Comparison of ENCODE assay signal across 12 mouse cellular contexts in the genomic region with DNA sequence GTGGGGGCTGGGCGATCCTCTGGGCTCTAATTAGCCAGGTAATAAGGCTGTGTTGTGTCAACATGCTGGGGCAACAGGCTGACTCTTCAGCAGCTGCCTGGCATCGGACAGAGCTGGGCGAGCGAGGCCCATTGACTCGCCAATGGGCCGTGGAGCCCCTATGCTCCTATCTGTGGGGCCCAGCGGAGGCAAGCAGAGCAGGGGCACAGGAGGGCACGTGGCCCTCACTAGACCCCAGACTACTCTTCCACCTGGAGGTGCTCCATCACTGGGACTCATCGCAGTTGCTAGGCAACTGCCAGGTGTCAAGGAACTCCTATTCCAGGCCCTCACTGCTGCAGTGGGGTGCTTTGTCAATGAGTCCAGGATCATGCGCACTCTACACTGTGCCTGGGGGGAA.
A peak's percentile ranks its signal among the peaks of the same experiment; 100 is the strongest.
DNase-seq lines count a peak whose midpoint lies in the region; ATAC-seq and TF ChIP-seq lines count a peak whose summit lies in the region.
"Had no signal": no experiment of that assay in that cellular context is flagged by ENCODE, and none has a peak within 500 bp of the region (broad histone marks: within the 10 kb centered on the region; RNA-seq: fewer than 3 reads in every experiment).

No protein-coding gene starts in this region.

- no peak overlapping the region for H3K4me3 ChIP-seq in hindbrain, embryonic 11.5 days (ENCODE audit: low read depth, low read length)
- H3K4me3 ChIP-seq in midbrain, embryonic 13.5 days (replicated peaks) = no peak overlapping the region
- H3K4me3 ChIP-seq: heart, embryonic 15.5 days had no signal

- no peaks in the 10 kb centered on the region for H3K27me3 ChIP-seq in hindbrain, embryonic 11.5 days (ENCODE audit: control insufficient read depth, insufficient read depth, low read length)
- H3K27me3 ChIP-seq in midbrain, embryonic 13.5 days = no peaks in the 10 kb centered on the region
- H3K27me3 ChIP-seq: heart, embryonic 15.5 days had no signal

- H3K27ac ChIP-seq in hindbrain, embryonic 11.5 days (ENCODE audit: low read depth, low read length) = no peak overlapping the region
- H3K27ac ChIP-seq in midbrain, embryonic 13.5 days = no peak overlapping the region
- H3K27ac ChIP-seq: heart, embryonic 15.5 days had no signal

- no peak for TF ChIP-seq POLR2A in brain, embryonic 14.5 days (IDR thresholded peaks at IDR 0.05; ENCODE audit: borderline replicate concordance, extremely low read depth, insufficient read depth, insufficient read length, poor library complexity, severe bottlenecking)

- H3K9ac ChIP-seq in hindbrain, embryonic 11.5 days (ENCODE audit: low read depth, low read length) = no peak overlapping the region
- H3K9ac ChIP-seq in midbrain, embryonic 13.5 days (replicated peaks) = no peak overlapping the region
- H3K9ac ChIP-seq: heart, embryonic 15.5 days had no signal

- 0 out of 2 replicates have a peak, but pooled peaks cover 5% of the 10 kb centered on the region for H3K4me1 ChIP-seq in hindbrain, embryonic 11.5 days (replicated peaks; ENCODE audit: control insufficient read depth, insufficient read depth, low read length)
- H3K4me1 ChIP-seq in midbrain, embryonic 13.5 days (replicated peaks) = peaks cover 21% of the 10 kb centered on the region
- H3K4me1 ChIP-seq: heart, embryonic 15.5 days had no signal

- no peak overlapping the region for H3K4me2 ChIP-seq in hindbrain, embryonic 11.5 days (replicated peaks; ENCODE audit: low read depth, low read length)
- no peak overlapping the region for H3K4me2 ChIP-seq in midbrain, embryonic 13.5 days (replicated peaks)
- H3K4me2 ChIP-seq: heart, embryonic 15.5 days; liver, embryonic 11.5 days had no signal

- ATAC-seq in hindbrain, embryonic 11.5 days (ENCODE audit: low FRiP score) = peak; percentile 56; the same call in 1 of the 2 replicates
- ATAC-seq in midbrain, embryonic 13.5 days = peak; percentile 70; the same call in 1 of the 2 replicates
- ATAC-seq: lung, postnatal 0 days had no signal

- whole genome bisulfite sequencing in hindbrain, embryonic 11.5 days = 79% methylated on average over 10 of the region's 10 CpGs
- WGBS in midbrain, embryonic 13.5 days = 81% methylated on average over 10 of the region's 10 CpGs

- peak; percentile 44 for DNase-seq in R1 (ENCODE audit: low read depth, low spot score)
- peak; percentile 38 for DNase-seq in brain, embryonic 14.5 days (ENCODE audit: low read depth)
- no peak for DNase-seq in hindbrain, embryonic 11.5 days (ENCODE audit: low spot score)
- no peak for DNase-seq in retina, embryonic 14.5 days (ENCODE audit: low spot score)
- no peak for DNase-seq in adrenal gland, postnatal 4 days (ENCODE audit: low spot score in 2 of 2)
- DNase-seq in cerebellum, postnatal 36 days = no peak
- DNase-seq: cerebellum, adult 2 months; thymus, adult 18-20 months had no signal

- H3K36me3 ChIP-seq in hindbrain, embryonic 11.5 days (ENCODE audit: control insufficient read depth, insufficient read depth, low read length) = no peaks in the 10 kb centered on the region
- H3K36me3 ChIP-seq in midbrain, embryonic 13.5 days = no peaks in the 10 kb centered on the region
- H3K36me3 ChIP-seq: heart, embryonic 15.5 days had no signal

- H3K9me3 ChIP-seq in hindbrain, embryonic 11.5 days (ENCODE audit: control insufficient read depth, low read length) = no peaks in the 10 kb centered on the region
- H3K9me3 ChIP-seq in midbrain, embryonic 13.5 days = no peaks in the 10 kb centered on the region
- H3K9me3 ChIP-seq: heart, embryonic 15.5 days had no signal

- TF ChIP-seq CTCF in brain, embryonic 14.5 days (IDR thresholded peaks at IDR 0.05; ENCODE audit: borderline replicate concordance, extremely low read depth, insufficient read depth, insufficient read length) = no peak

Comparison
In these comparisons a context has a peak if more than half of its experiments do, and no peak if none do; other contexts are left out.
1. DNase-seq: peak in R1 (single experiment) and brain, embryonic 14.5 days (single experiment); none in hindbrain, embryonic 11.5 days (single experiment), retina, embryonic 14.5 days (single experiment), adrenal gland, postnatal 4 days (0 of 2) and cerebellum, postnatal 36 days (0 of 2).